Mouse (Mus musculus) limb, embryonic 11.5 days (tissue): Measurements from ENCODE around the gene Lrrc8d. TPM values are rescaled to one million over a fixed set of nuclear protein-coding genes. Genes with fewer than 3 reads are reported as not detected.

Source experiments
- ATAC-seq: fragments of 200-750 bp; cut with Nextera tagmentation; 2 replicates; pipeline ENCODE4 v1.8.0; 2017; ENCODE audit warnings: low read depth; ENCODE audit not compliant: insufficient number of reproducible peaks, low FRiP score, low TSS enrichment
- DNase-seq: peaks from one replicate; pipeline ENCODE4 v3.0.0-alpha.2; 2015; ENCODE audit warnings: low spot score
- H3K27ac ChIP-seq: fragments of 300-500 bp; sonication (generic); replicated peaks from 2 replicates; pipeline ENCODE4 v1.5.1; 2014; ENCODE audit warnings: low read depth, mild to moderate bottlenecking, low read length
- H3K27me3 ChIP-seq: fragments of 300-500 bp; sonication (generic); 2 replicates; pipeline ENCODE4 v1.6.1; 2014; ENCODE audit warnings: mild to moderate bottlenecking, low read length, mixed read lengths; ENCODE audit not compliant: control insufficient read depth, insufficient read depth
- H3K36me3 ChIP-seq: fragments of 300-500 bp; sonication (generic); 2 replicates; pipeline ENCODE4 v1.6.1; 2014; ENCODE audit warnings: mild to moderate bottlenecking, low read length, moderate library complexity, mixed read lengths; ENCODE audit not compliant: control insufficient read depth, insufficient read depth
- H3K4me1 ChIP-seq: fragments of 300-500 bp; sonication (generic); 2 replicates; pipeline ENCODE4 v1.6.1; 2014; ENCODE audit warnings: low read length, mixed read lengths; ENCODE audit not compliant: control insufficient read depth, insufficient read depth
- H3K4me2 ChIP-seq: fragments of 300-500 bp; sonication (generic); 2 replicates; pipeline ENCODE4 v1.6.1; 2014; ENCODE audit warnings: low read depth, mild to moderate bottlenecking, moderate library complexity; ENCODE audit not compliant: severe bottlenecking
- H3K4me3 ChIP-seq: fragments of 300-500 bp; sonication (generic); 2 replicates; pipeline ENCODE4 v1.5.1; 2014; ENCODE audit warnings: low read depth, low read length
- H3K9ac ChIP-seq: fragments of 300-500 bp; sonication (generic); 2 replicates; pipeline ENCODE4 v1.6.1; 2014; ENCODE audit warnings: mild to moderate bottlenecking, low read length
- H3K9me3 ChIP-seq: fragments of 300-500 bp; sonication (generic); 2 replicates; pipeline ENCODE4 v1.6.1; 2016; ENCODE audit warnings: low read length; ENCODE audit not compliant: control insufficient read depth
- WGBS: fragments of 180-500 bp; shearing (Covaris S2); extraction: QIAGEN DNeasy Blood & Tissue Kit; methylation state at CpG from one replicate; pipeline ENCODE4 v1.1.7; 2014; 5-methylcytosine and 5-hydroxymethylcytosine counted together
- polyA plus RNA-seq: library from polyadenylated mRNA; unstranded; fragments of >200 nt; fragmentation: Nextera tagmentation; extraction: Ambion mirVana; gene quantifications from 2 replicates; pipeline ENCODE4 v1.2.1, GENCODE M21; 2014

Lrrc8d gene
- polyA plus RNA-seq, 1 experiment from 2014 or later: 21.4 TPM

DNA sequence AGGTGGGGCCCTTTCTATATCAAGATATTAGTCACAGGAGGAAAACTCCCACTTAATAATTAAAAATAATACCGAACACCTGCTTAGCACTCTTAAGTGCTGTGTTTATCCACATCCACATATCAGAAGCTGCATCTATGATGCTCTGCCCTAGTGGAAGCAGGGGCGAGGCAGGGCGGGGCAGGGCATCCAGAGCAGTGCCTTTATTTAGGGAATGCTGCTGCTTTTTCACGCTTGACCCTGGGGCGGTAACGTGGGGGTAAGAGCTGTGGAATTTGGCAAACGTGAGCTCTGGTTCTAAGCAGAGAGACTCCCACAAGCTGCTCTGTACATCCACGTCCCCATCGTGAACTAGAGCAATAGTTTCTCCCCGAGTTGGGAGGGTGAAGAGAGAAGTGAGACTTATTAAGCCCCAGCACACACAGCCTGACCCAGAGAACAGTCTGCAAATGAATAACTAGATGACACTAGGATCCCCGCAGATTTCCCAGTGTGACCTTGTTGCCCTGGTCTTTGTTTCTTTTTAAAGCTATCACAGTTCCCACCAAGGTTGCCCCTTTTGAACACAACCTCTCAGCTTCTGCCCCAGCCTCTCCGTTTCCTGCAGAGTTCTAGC is 77.3 kb downstream of the Lrrc8d start:
- ATAC-seq (no peak), DNase-seq (no peak)
- no peaks in the 10 kb centered on the region for H3K36me3 ChIP-seq
- H3K27ac ChIP-seq: no peak overlapping the region
- H3K4me2 ChIP-seq: no peak overlapping the region
- WGBS: 70% methylated on average over 12 of the region's 12 CpGs
- H3K4me1 ChIP-seq: 0 out of 2 replicates have a peak, but pooled peaks cover 3% of the 10 kb centered on the region
- H3K9me3 ChIP-seq: no peaks in the 10 kb centered on the region
- no peak overlapping the region for H3K4me3 ChIP-seq
- no peak overlapping the region for H3K9ac ChIP-seq
- H3K27me3 ChIP-seq: no peaks in the 10 kb centered on the region

- no peaks in the 10 kb centered on the region for H3K9me3 ChIP-seq
- no peak overlapping the region for H3K9ac ChIP-seq
- DNase-seq (no peak), ATAC-seq (no peak)
- WGBS: 65% methylated on average over 8 of the region's 8 CpGs
- no peak overlapping the region for H3K4me2 ChIP-seq
- 0 out of 2 replicates have a peak, but pooled peaks cover 3% of the 10 kb centered on the region for H3K4me1 ChIP-seq
- no peak overlapping the region for H3K27ac ChIP-seq
- no peak overlapping the region for H3K4me3 ChIP-seq
- H3K36me3 ChIP-seq: no peaks in the 10 kb centered on the region
- H3K27me3 ChIP-seq: no peaks in the 10 kb centered on the region
These were observed 77.9 kb downstream of the Lrrc8d start for GRCm38 (mm10) chr5:105777645-105778044.

- no peaks in the 10 kb centered on the region for H3K36me3 ChIP-seq
- no peak overlapping the region for H3K4me3 ChIP-seq
- H3K9me3 ChIP-seq: no peaks in the 10 kb centered on the region
- ATAC-seq (no peak), DNase-seq (no peak)
- H3K9ac ChIP-seq: no peak overlapping the region
- no peak overlapping the region for H3K4me2 ChIP-seq
- no peak overlapping the region for H3K27ac ChIP-seq
- WGBS: 88% methylated on average over 8 of the region's 8 CpGs
- no peaks in the 10 kb centered on the region for H3K27me3 ChIP-seq
- 0 out of 2 replicates have a peak, but pooled peaks cover 3% of the 10 kb centered on the region for H3K4me1 ChIP-seq
These were observed 78.4 kb downstream of the Lrrc8d start for GRCm38 (mm10) chr5:105778189-105778588.

DNA sequence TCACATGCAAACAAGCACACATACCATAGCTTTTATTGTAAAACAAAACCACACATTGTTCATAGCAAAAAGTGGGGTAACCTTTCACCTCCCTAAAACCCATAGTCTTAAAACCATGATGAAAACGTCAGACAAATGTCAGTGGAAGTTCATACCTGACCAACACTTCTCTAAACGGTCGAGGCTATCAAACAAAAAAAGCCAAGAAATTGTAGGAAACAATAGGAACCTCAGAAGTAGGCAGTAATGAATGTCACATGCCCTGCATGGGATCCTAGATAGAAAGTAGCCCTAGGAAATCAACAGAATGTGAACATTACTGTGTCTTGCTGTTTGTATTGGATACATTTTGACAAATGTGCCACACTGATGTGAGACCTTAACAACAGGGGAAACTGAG is 79.0 kb downstream of the Lrrc8d start:
- DNase-seq: no peak
- Histone ChIP-seq H3K36me3 (no peaks in the 10 kb centered on the region), H3K9me3 (no peaks in the 10 kb centered on the region), H3K4me2 (no peak overlapping the region), H3K9ac (no peak overlapping the region), H3K4me1 (0 out of 2 replicates have a peak, but pooled peaks cover 3% of the 10 kb centered on the region), H3K4me3 (no peak overlapping the region), H3K27ac (no peak overlapping the region), H3K27me3 (no peaks in the 10 kb centered on the region)
- WGBS: 62% methylated on average over 3 of the region's 3 CpGs
- ATAC-seq: no peak

- WGBS: 89% methylated on average over 5 of the region's 5 CpGs
- ATAC-seq (no peak), DNase-seq (no peak)
- Histone ChIP-seq H3K4me3 (no peak overlapping the region), H3K4me2 (no peak overlapping the region), H3K9me3 (no peaks in the 10 kb centered on the region), H3K4me1 (0 out of 2 replicates have a peak, but pooled peaks cover 3% of the 10 kb centered on the region), H3K36me3 (no peaks in the 10 kb centered on the region), H3K9ac (no peak overlapping the region), H3K27ac (no peak overlapping the region), H3K27me3 (no peaks in the 10 kb centered on the region)
These were observed 79.6 kb downstream of the Lrrc8d start for GRCm38 (mm10) chr5:105779331-105779730.

- DNase-seq (no peak), ATAC-seq (no peak)
- no peak overlapping the region for H3K4me3 ChIP-seq
- no peak overlapping the region for H3K27ac ChIP-seq
- H3K9me3 ChIP-seq: no peaks in the 10 kb centered on the region
- 0 out of 2 replicates have a peak, but pooled peaks cover 6% of the 10 kb centered on the region for H3K4me1 ChIP-seq
- no peaks in the 10 kb centered on the region for H3K27me3 ChIP-seq
- no peak overlapping the region for H3K4me2 ChIP-seq
- H3K36me3 ChIP-seq: no peaks in the 10 kb centered on the region
- 98% methylated on average over 13 of the region's 13 CpGs for WGBS
- H3K9ac ChIP-seq: no peak overlapping the region
These were observed 84.1 kb downstream of the Lrrc8d start for GRCm38 (mm10) chr5:105783848-105784247.

DNA sequence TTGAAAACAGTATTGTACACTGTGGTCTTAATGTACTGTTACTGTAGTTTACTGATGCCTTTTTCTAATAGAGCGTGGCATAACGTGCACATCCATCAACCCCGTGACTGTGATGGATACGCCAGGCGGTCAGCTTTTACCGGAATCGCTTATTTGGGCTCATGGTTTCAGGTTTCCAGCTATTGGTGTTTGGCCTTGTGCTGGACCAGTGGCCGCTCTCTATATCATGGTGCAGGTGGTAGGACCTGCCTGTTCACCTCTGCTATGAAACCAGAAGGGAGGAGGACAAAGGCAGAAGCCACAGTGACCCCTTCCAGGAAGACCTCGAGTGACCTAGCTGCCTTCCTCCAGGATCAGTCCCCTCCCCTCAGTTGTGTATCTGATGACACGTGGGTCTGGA is 85.0 kb downstream of the Lrrc8d start:
- no peak for ATAC-seq
- H3K27me3 ChIP-seq: no peaks in the 10 kb centered on the region
- DNase-seq: no peak
- no peaks in the 10 kb centered on the region for H3K36me3 ChIP-seq
- H3K4me3 ChIP-seq: no peak overlapping the region
- H3K9ac ChIP-seq: no peak overlapping the region
- H3K4me2 ChIP-seq: no peak overlapping the region
- H3K27ac ChIP-seq: no peak overlapping the region
- WGBS: 77% methylated on average over 10 of the region's 10 CpGs
- no peaks in the 10 kb centered on the region for H3K9me3 ChIP-seq
- 0 out of 2 replicates have a peak, but pooled peaks cover 6% of the 10 kb centered on the region for H3K4me1 ChIP-seq

DNA sequence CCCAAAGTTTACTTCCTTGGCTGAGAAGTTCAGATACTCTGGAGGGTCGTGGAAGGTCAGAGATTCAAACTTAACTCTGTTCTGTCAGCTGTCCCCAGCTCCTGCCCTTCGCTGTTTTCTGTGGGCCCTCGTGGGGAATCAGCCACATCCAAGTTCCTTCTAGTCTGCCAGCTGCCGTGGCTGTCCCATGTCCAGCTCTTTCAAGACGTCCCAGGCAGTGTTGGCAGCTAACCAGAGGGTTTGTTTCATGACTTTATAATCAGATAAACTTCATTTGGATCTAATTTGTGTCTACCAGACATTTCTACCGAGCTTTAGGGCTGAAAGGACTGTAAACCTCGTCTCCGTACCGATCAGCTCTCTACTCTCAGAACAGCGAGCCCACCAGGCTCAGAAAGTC is 87.8 kb downstream of the Lrrc8d start:
- Histone ChIP-seq H3K4me1 (peaks cover 11% of the 10 kb centered on the region), H3K36me3 (no peaks in the 10 kb centered on the region), H3K9me3 (no peaks in the 10 kb centered on the region), H3K9ac (no peak overlapping the region), H3K4me3 (no peak overlapping the region), H3K27me3 (no peaks in the 10 kb centered on the region), H3K4me2 (no peak overlapping the region), H3K27ac (no peak overlapping the region)
- no peak for DNase-seq
- ATAC-seq: no peak
- WGBS: 77% methylated on average over 10 of the region's 10 CpGs

DNA sequence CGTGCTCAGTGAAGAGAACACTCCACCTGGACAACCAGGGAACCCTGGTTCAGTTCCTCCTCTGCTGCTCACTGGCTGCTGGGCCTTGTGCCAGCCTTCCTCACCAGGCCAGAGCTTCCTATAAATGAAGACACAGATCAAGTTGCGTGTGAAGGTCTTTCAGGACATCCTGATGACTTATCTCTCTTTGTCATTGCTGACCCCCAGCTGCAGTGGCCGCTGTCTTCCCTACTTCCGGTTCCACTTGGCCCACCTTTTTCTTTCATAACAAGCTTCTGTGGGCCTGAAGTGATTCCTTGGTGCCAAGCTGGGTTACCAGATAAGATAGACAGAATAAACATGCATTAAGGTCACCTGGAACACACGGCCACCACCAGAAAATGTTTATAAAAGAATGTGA is 90.0 kb downstream of the Lrrc8d start:
- Histone ChIP-seq H3K27ac (no peak overlapping the region; the same call in 1 of the 2 replicates), H3K9me3 (no peaks in the 10 kb centered on the region), H3K27me3 (no peaks in the 10 kb centered on the region), H3K9ac (no peak overlapping the region), H3K4me3 (no peak overlapping the region), H3K4me2 (no peak overlapping the region), H3K36me3 (no peaks in the 10 kb centered on the region), H3K4me1 (peaks cover 20% of the 10 kb centered on the region)
- ATAC-seq (no peak), DNase-seq (no peak)
- 86% methylated on average over 5 of the region's 5 CpGs for WGBS
